Mouse (Mus musculus): ENCODE results near the gene Prpf19.

DNA sequence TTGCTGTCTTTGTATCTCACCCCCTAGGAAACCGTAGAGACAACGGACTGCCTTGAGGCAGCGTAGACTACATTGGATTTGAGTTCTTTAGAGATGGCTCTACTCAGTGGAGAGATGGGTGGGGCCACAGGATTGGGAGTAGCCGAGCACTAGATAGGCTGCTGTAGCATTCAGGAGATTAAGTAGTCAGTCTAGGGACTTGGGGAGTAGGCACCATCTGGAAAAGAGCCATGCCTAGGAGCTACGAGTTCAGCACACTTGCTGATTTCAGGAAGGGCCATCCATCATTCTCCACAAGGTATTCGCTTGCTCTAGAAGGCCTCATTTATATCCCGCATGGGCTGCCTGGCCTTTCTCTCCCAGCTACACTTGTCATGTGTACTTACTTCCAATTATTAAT lies 48.9 kb upstream of the Prpf19 start:
- TF ChIP-seq CTCF (IDR thresholded peaks at IDR 0.05; ENCODE audit: borderline replicate concordance, insufficient read depth, low read length) (no peak), POLR2A (IDR thresholded peaks at IDR 0.05; ENCODE audit: low read depth, low read length) (no peak)

All from embryonic fibroblast, embryonic 13.5 days (primary cell).